Mouse (Mus musculus) small intestine, adult 2 months (tissue): ENCODE data around the gene Plekha1.

Experiments used
- CTCF ChIP-seq: fragments of 200-500 bp; IDR thresholded peaks from 2 replicates; pipeline ENCODE4 v1.5.1; 2012; ENCODE audit warnings: low read depth, mild to moderate bottlenecking, control low read depth, inconsistent platforms, low read length, moderate library complexity, mixed read lengths; ENCODE audit not compliant: insufficient replicate concordance, insufficient read length; ENCODE audit errors: extremely low read depth
- POLR2A ChIP-seq: fragments of 200-500 bp; IDR thresholded peaks from 2 replicates; pipeline ENCODE4 v1.6.1; 2012; ENCODE audit warnings: low read depth, mild to moderate bottlenecking, control low read depth, inconsistent platforms, low read length, moderate library complexity

GRCm38 (mm10) chr7:130938005-130938404 is 72.4 kb downstream of the Plekha1 start:
- TF ChIP-seq CTCF (no peak), POLR2A (no peak)
